Mouse (Mus musculus) heart, postnatal 14 days (tissue): ENCODE measurements around the gene Chrdl2. TPM values are rescaled to one million over a fixed set of nuclear protein-coding genes. Genes with fewer than 3 reads are reported as not detected.

Experiments
- DNase-seq, 2 experiments: peaks; one replicate each; pipeline ENCODE4 v3.0.0; 2021 to 2022
- intact Hi-C: fragments of 180-260 bp; cut with DNase I; formaldehyde crosslinking; loops from one replicate; pipeline ENCODE4 v1.15.1; 2025
- total RNA-seq, 2 experiments: library from RNA; stranded (reverse); gene quantifications; 2 replicates each; pipeline ENCODE4 v1.2.3; 2021

The Chrdl2 gene
- total RNA-seq, 2 experiments from 2014 or later = not detected

DNA sequence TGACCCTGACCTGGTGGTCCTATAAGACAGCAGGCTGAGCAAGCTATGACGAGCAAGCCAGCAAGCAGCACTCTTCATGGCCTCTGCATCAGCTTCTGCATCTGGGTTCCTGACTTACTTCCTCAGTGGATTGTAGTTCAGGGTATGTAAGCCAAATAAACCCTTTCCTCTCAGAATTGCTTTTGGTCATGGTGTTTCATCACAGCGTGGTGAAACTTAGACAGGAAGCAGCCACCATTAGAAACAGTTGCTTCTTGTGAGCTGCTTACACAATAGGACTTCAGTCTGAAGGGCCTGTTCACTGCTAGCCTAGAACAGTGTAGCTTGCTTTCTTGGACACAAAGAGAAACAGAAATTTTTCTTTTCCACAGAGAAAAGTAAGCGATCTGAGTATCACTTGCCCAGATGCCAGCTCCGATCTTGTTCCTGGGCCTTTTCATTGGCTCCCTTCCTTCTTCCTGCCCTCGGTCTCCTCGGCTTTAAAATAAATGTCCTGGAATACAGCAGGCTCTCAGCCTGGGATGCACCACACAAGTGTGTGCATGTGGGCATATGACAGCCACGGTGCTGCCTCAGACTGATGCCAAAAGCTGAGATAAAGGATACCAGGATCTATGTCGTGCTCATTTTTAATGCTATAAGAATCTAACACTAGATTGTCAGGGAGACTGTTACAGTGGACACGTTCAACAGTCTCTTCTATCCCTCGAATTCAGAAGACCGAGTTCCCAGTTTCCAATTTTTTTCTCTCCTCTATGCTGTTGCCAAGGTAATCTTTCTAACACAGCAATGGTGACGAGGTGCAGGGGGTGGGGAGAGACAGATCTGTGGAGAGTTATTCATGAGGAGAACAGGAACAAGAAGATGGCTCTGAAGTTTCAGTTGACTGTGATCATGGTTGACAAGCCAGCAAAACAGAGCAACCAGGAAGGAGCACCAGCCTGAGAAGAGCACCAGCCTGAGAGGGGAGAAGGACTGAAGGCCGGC, 23.4 kb upstream of the Chrdl2 start:
- intact Hi-C loops = loop anchor here (1.0 kb wide), 1 partner anchor 55 kb away; no protein-coding TSS in a partner anchor
- DNase-seq = no peak

GRCm38 (mm10) chr7:99988725-99989124, 17.2 kb upstream of the Chrdl2 start:
- intact Hi-C loops = loop anchor here (5.0 kb wide), 1 partner anchor 119 kb away; no protein-coding TSS in a partner anchor
- peak; percentile 72 to 83 for DNase-seq

DNA sequence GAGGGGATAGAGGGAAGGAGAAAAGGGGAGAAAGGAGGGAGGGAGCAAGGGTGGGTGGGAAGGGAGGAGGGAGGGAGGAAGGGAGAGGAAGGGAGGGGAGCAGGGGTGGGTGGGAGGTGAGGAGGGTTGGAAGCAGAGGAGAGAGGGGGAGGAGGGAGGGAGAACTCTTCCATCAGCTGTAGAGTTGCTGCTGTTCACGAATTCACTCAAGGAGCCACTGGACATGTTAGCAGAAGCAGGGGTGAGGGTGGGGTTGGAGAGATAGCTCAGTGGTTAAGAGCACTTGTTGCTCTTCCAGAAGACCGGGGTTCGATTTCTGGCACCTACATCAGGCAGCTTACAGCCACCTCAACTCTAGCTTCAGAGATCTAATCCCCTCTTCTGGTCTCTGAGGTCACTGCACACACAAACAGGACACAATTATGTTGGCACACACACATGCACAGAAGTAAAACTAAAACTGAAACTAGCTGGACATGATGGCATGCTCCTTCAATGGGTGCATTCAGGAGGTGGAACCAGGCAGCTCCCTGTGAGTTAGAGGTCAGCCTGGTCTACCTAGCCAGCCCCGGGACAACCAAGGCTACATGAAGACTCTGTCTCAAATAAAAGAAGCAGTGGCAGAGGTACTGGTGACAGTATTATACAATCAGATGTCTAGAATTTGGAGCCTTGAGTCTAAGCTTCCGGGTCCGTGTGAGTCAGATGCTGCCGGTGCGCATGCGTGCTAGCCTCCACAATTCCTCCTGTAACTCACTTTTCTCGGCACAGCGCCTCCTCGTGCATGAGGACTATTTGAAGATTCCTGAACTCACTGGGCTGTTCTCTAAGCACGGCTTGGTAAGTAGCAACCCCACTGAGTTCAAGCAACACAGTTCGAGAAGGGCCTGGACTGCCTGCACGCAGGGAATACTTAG, 15.9 kb upstream of the Chrdl2 start:
- intact Hi-C loops = loop anchor here (5.0 kb wide), 2 partner anchors 117 to 197 kb away; no protein-coding TSS in a partner anchor
- peak; percentile 16 to 25 for DNase-seq

DNA sequence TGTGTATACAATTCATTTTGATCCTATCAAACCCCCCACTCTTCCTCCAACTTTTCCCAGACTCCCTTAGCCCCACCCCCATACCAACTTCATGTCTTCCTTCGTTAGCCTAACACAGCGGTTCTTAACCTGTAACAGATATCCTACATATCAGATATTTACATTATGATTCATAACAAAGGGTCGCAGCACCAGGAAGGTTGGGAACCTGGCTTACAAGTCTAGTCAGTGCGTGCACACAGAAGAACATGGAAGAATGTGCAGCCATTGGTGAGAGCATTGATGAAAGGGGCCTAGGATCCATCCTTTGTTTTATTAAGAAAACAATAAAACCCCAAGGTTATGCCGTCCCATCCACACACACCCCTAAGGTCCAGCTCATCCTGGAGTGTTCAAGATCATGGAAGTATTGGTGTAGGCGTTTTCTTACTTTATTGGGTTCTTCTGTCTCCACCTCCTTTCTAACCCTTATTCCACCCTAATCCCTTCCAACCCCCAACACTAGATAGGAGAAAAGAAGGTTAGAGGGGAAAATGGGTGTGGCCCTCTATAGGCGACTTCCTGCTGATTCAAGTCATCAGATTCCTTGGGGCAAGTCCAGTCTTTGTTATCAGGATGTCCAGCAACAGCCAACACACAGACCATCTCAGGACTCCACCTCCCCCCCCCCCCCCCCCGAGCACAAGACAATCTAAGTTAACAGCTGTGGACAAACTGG, 14.8 kb upstream of the Chrdl2 start:
- intact Hi-C loops = loop anchor here (5.0 kb wide), 1 partner anchor 196 kb away; no protein-coding TSS in a partner anchor
- DNase-seq = no peak

DNA sequence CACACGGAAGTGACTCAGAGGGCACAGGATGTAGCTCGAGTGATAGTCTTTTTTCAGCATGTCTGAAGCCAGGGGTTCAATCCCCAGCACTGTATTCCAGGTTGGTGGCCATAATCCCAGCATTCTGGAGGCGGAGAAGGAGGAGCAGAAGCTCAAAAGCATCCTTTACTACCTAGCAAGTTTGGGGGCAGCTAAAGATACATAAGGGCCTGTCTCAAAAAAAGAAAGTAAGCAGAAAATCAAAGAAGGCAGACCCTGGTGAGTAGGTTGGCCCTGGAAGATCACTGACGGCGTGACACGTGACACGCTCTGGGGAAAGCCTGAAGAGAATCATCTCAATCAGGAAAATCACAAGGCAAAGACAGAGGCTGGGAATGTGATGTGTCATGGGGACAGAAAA, 12.8 kb upstream of the Chrdl2 start:
- intact Hi-C loops = loop anchor here (5.0 kb wide), 1 partner anchor 194 kb away; no protein-coding TSS in a partner anchor
- DNase-seq = no peak

GRCm38 (mm10) chr7:99995186-99995585, 10.8 kb upstream of the Chrdl2 start:
- intact Hi-C loops = no loop called here
- DNase-seq = no peak

- intact Hi-C loops = no loop called here
These were observed 7.3 kb upstream of the Chrdl2 start for GRCm38 (mm10) chr7:99998668-99999067.

DNA sequence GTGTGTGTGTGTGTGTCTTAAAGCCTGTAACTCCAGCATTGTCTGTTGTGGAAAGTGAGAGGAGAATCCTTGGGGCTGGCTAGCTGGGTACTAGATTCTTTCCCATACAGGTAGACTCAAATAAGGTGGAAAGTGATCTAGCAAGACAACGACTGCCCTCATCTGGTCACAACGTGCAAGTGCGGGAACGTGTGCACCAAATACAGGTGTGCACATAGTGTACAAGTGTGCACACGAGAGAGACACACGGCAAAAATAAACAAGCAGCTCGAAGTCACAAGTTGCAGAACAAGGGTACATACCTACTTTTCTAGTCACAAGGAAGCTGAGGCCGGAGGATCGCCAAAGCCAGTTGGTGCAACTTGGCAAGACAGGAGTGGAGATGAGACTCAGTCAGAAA, 2.2 kb upstream of the Chrdl2 start:
- peak in 1 of 2 experiments; percentile 24 for DNase-seq
- intact Hi-C loops = no loop called here

More at GRCm38 (mm10) chr7:99998668-99999067, 7.3 kb upstream of the Chrdl2 start:
- no peak for DNase-seq

DNA sequence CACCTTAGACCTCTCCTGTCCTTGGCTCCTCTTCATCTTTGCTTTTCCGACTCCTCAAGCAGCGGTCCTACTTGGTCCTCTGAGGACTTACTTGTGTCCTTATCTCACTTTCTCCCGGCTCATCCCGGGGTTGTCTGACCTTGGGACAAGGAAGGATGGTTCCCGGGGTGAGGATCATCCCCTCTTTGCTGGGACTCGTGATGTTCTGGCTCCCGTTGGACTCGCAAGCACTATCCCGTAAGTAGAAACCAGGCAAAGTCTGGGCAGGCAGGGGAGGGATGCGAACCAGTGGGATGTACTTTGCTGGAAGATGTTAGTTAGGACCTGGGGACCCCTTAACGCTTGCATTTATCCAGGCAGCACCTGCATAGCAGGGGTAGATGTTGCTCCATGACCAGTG, 439 bp downstream of the Chrdl2 start:
- intact Hi-C loops = no loop called here
- DNase-seq = no peak

- no peak for DNase-seq
- intact Hi-C loops = loop anchor here (2.0 kb wide), 1 partner anchor 100 kb away; no protein-coding TSS in a partner anchor
These were observed 2.8 kb downstream of the Chrdl2 start for GRCm38 (mm10) chr7:100008765-100009164.

DNA sequence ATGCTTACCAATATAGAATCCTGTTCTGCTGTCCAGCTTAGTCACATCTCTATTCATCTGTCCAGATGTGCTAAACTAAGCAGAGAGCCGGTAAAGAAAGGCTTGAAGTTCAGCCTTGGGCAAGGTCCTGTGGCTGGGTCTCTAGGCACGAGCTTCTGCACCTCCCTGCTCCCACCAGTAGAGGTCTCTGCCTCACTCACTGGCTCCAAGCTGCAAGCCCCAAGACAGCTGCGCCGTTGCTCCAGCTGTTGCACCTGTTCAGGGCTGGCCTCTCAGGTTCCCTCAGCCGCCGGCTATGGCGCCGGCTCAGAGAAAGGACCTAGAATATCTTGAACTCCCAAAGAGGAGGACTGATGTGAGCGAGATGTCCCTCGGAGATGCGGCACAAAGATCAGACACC, 3.7 kb downstream of the Chrdl2 start:
- intact Hi-C loops = loop anchor here (2.0 kb wide), 1 partner anchor 99 kb away; no protein-coding TSS in a partner anchor
- DNase-seq = peak; percentile 59 to 78

GRCm38 (mm10) chr7:100010711-100011110, 4.7 kb downstream of the Chrdl2 start:
- intact Hi-C loops = no loop called here
- DNase-seq = no peak

DNA sequence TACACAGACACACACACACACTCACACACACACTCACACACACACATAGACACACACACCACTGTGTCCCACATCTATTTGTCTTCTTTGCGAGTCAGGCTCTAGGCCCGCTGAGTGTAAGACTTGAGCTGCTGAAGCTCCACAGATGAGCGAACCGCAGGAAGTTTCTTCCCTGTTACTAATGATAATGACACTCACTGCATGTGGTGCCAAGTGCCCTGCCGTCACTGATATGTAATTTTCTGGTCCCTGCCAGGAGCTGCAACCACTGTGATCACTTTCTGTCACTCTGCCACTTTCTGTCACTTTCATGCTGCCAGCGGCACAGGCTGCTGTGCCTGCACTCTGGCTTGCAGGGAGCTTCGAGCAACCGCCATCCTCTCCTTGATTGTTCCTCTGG, 6.1 kb downstream of the Chrdl2 start:
- intact Hi-C loops = no loop called here
- peak in 1 of 2 experiments; percentile 21 for DNase-seq

DNA sequence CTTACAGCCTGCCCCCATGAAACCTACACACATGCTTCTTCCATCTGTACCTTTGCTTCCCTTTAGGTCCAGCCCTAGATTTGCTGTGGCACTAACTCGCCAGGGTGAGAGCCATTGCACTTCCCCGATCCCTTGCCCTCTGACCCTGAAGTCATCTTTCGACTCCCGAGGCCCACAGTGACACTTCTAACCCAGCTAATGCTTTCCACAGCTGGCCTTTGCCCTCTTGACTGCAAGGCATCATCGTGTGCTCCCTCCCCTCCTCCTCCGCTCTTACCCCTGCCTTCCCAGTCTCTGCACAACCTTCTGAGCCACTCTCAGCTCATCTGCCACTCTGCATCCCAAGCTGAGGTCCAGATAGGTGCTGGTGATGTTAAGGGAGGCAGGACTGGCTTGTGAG, 6.5 kb downstream of the Chrdl2 start:
- intact Hi-C loops = no loop called here
- DNase-seq = no peak

- intact Hi-C loops = no loop called here
- DNase-seq = no peak
These were observed 8.2 kb downstream of the Chrdl2 start for GRCm38 (mm10) chr7:100014123-100014600.

DNA sequence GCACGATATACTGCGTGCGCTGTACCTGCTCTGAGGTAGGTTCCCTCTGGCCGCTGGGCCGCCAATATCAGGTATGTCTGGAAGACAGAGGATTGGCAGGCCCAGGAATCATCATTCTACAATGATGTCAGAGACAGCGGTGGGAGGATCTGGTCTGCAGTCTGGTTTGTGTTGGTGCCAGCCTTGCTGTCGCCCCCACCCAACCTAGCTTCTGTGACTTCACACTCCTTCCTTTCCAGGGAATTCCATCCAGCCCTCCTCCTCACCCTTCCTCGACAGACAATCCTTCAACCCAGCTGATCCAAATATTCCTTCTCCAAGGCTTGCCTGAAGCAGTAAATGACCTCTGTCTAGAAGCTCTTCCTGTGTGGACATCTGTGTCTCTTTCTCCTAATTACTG, 11.1 kb downstream of the Chrdl2 start:
- DNase-seq = no peak
- intact Hi-C loops = no loop called here

- intact Hi-C loops = no loop called here
These were observed 21.4 kb downstream of the Chrdl2 start for GRCm38 (mm10) chr7:100027353-100027752.

DNA sequence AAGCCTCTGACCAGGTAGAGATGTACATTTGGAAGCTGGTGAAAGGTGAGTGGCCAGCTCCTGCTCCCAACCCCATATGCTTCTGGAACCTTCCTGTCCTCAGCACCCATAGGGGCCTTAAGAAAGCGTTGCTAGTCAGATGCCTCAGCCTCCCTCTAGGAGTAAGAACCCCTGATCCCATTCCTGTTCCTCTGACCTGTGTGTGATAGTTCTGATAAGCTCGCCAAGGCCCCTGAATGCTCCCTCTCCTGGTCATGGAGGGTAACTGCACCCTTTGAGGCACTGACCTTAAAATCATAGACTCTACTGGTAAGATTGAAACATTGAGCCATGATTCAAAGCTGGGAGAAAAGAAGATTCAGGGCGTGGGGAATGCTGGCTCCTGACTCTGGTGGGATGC, 23.3 kb downstream of the Chrdl2 start:
- DNase-seq = peak in 1 of 2 experiments; percentile 34
- intact Hi-C loops = no loop called here

More at GRCm38 (mm10) chr7:100027353-100027752, 21.4 kb downstream of the Chrdl2 start:
- DNase-seq = no peak

DNA sequence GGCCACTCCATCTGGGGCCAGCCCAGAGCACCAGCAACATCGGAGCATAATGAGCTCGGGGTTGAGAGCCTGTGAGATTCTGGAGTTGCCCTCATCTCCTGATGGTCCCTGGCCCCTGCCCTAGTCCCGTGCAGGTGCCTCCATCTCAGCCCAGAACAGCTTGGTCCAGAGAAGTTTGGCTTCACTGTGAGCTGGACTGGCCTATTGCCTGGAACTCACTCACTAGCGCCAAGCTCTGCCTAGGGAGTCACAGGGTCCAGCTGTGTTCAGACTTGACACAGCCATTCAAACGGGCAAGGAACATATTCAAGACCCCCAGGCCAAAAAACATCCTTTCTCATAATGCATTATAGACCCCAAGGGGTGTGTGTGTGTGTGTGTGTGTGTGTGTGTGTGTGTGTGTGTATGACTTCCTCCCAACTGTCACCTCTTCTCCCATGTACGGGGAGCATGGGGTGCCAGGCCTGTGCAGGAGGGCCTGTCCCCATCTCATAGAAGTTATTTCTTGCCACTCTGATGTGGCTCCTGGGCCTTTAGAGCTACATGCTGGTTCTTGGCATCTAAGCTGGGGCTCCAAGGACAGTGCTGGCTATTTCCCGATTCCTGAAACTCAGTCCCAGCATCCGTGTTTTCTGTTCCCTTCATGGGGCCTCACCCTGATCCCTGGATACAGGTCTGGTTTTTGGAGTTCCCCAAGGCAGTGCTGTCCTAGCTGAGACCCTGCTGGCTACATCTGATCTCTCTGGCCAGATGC, 25.2 kb downstream of the Chrdl2 start:
- no peak for DNase-seq
- intact Hi-C loops = no loop called here
